Mouse (Mus musculus) myocyte (in vitro differentiated cells): ENCODE measurements around the gene Ndufc2.

Source experiments
- CEBPB ChIP-seq: IDR thresholded peaks from 2 replicates; pipeline ENCODE4 v1.6.1; 2011; ENCODE audit warnings: mild to moderate bottlenecking, moderate library complexity; ENCODE audit not compliant: poor library complexity, insufficient read depth, severe bottlenecking
- E2F4 ChIP-seq: IDR thresholded peaks from one replicate; pipeline ENCODE4 v1.6.1; 2011; ENCODE audit warnings: mild to moderate bottlenecking, control low read depth, moderate library complexity; ENCODE audit not compliant: insufficient read depth
- MAX ChIP-seq: IDR thresholded peaks from one replicate; pipeline ENCODE4 v1.6.1; 2011; ENCODE audit warnings: low read depth, mild to moderate bottlenecking, control low read depth
- MYOD1 ChIP-seq, 3 experiments: IDR thresholded peaks; one replicate each; pipeline ENCODE4 v1.6.1; 2011; ENCODE audit warnings: control low read depth in 2 of 3, low read depth in 2 of 3, mild to moderate bottlenecking in 2 of 3, moderate library complexity in 1 of 3; ENCODE audit not compliant: insufficient read length in 2 of 3, control insufficient read depth in 1 of 3
- MYOG ChIP-seq, 3 experiments: IDR thresholded peaks; one replicate each; pipeline ENCODE4 v1.6.1; 2011; ENCODE audit warnings: control low read depth in 2 of 3, low read depth in 2 of 3, mild to moderate bottlenecking in 2 of 3; ENCODE audit not compliant: insufficient read length in 2 of 3, control insufficient read depth in 1 of 3, insufficient read depth in 1 of 3
- POLR2A ChIP-seq: IDR thresholded peaks from one replicate; pipeline ENCODE4 v1.6.1; 2011; ENCODE audit warnings: low read depth, mild to moderate bottlenecking, control low read depth, moderate library complexity; ENCODE audit not compliant: insufficient read length
- SRF ChIP-seq: IDR thresholded peaks from one replicate; pipeline ENCODE4 v1.6.1; 2011; ENCODE audit warnings: low read depth; ENCODE audit not compliant: control insufficient read depth, insufficient read length
- TCF12 ChIP-seq: IDR thresholded peaks from one replicate; pipeline ENCODE4 v1.6.1; 2011; ENCODE audit warnings: mild to moderate bottlenecking, control low read depth; ENCODE audit not compliant: poor library complexity, insufficient read depth, severe bottlenecking
- TCF3 ChIP-seq: IDR thresholded peaks from one replicate; pipeline ENCODE4 v1.6.1; 2011; ENCODE audit warnings: low read depth, control low read depth; ENCODE audit not compliant: insufficient read length

DNA sequence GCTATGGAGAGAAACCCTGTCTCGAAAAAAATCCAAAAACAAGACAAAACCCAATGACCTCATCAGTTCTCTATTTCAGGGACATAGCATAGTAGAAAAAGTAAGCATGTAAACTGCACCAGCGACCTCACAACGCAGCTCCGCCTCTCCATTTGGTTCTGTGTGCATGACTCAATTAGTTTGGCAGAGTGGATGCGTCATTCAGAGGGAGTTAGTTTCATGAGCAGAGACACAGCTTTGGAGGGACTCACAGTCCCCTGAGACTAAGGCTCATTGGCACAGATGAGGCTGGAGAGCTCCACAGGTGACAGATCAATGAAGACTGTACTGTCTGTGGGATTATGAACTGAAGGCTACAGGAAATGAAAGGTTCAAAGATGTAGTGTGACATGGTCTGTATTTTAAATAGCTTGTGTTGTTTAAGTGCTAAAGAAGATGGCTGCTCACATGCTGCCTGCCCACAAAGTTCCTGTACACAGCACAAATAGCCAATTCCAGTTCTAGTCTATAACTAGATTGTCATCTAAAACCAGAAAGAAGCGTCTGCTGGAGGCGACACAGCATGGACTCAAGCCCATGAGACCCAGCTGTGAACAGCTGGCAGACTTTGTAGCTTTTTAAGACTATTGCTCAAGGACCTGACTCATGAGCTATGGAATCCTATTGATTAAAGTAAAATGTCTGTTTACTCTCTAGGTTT is 13.5 kb upstream of the Ndufc2 start:
- TF ChIP-seq E2F4 (no peak), MYOD1 (IDR thresholded peaks at IDR 0.05; ENCODE audit: control insufficient read depth in 1 of 3, insufficient read length in 2 of 3, low read depth in 2 of 3) (no peak), POLR2A (no peak), MAX (no peak), CEBPB (no peak), MYOG (IDR thresholded peaks at IDR 0.05; ENCODE audit: control insufficient read depth in 1 of 3, insufficient read depth in 1 of 3, insufficient read length in 2 of 3, low read depth in 2 of 3) (no peak), TCF12 (no peak), TCF3 (no peak), SRF (no peak)
